Mouse (Mus musculus): ENCODE measurements around the gene Cog6. TPM values are rescaled to one million over a fixed set of nuclear protein-coding genes. Genes with fewer than 3 reads are reported as not detected.
"Not testable (repeated sequence)": the region's sequence is repeated elsewhere in the genome, so short reads cannot be mapped to it uniquely, and the experiment has no call there.

Gene Cog6
- polyA plus RNA-seq, 1 experiment from 2014 or later = 39.4 TPM

- Histone ChIP-seq H3K36me3 (replicated peaks) (peaks cover 65% of the 10 kb centered on the region), H3K4me3 (no peak overlapping the region), H3K4me1 (no peaks in the 10 kb centered on the region), H3K9me3 (no peaks in the 10 kb centered on the region), H3K27ac (no peak overlapping the region), H3K27me3 (ENCODE audit: poor library complexity, severe bottlenecking) (no peaks in the 10 kb centered on the region)
- WGBS = 84% methylated on average over 2 of the region's 2 CpGs
- no peak for DNase-seq (ENCODE audit: extremely low spot score, low spot score)
These were observed 12.5 kb downstream of the Cog6 start for GRCm38 (mm10) chr3:53004406-53005114.

- DNase-seq (ENCODE audit: extremely low spot score, low spot score) = no peak
- H3K27ac ChIP-seq = no peak overlapping the region
- H3K27me3 ChIP-seq (ENCODE audit: poor library complexity, severe bottlenecking) = no peaks in the 10 kb centered on the region
- no peaks in the 10 kb centered on the region for H3K4me1 ChIP-seq
- 65% methylated on average over 6 of the region's 6 CpGs for WGBS
- no peak overlapping the region for H3K4me3 ChIP-seq
- no peaks in the 10 kb centered on the region for H3K9me3 ChIP-seq
- H3K36me3 ChIP-seq (replicated peaks) = peaks cover 60% of the 10 kb centered on the region
These were observed 15.0 kb downstream of the Cog6 start for GRCm38 (mm10) chr3:53002076-53002475.

- no peak for DNase-seq (ENCODE audit: extremely low spot score, low spot score)
- Histone ChIP-seq H3K9me3 (no peaks in the 10 kb centered on the region), H3K4me1 (no peaks in the 10 kb centered on the region), H3K4me3 (no peak overlapping the region), H3K36me3 (replicated peaks) (peaks cover 63% of the 10 kb centered on the region), H3K27me3 (ENCODE audit: poor library complexity, severe bottlenecking) (no peaks in the 10 kb centered on the region), H3K27ac (no peak overlapping the region)
- WGBS = 84% methylated on average over 3 of the region's 3 CpGs
These were observed 17.0 kb downstream of the Cog6 start for GRCm38 (mm10) chr3:52999996-53000395.

- H3K27me3 ChIP-seq (ENCODE audit: poor library complexity, severe bottlenecking) = no peaks in the 10 kb centered on the region
- no peak for DNase-seq (ENCODE audit: extremely low spot score, low spot score)
- H3K4me3 ChIP-seq = no peak overlapping the region
- no peaks in the 10 kb centered on the region for H3K9me3 ChIP-seq
- H3K4me1 ChIP-seq = no peaks in the 10 kb centered on the region
- WGBS = 87% methylated on average over 15 of the region's 15 CpGs
- peaks cover 69% of the 10 kb centered on the region for H3K36me3 ChIP-seq (replicated peaks)
- H3K27ac ChIP-seq = no peak overlapping the region
These were observed 17.9 kb downstream of the Cog6 start for GRCm38 (mm10) chr3:52999016-52999744.

GRCm38 (mm10) chr3:52997381-52997780 lies 19.7 kb downstream of the Cog6 start:
- DNase-seq (ENCODE audit: extremely low spot score, low spot score) = no peak
- 90% methylated on average over 1 of the region's 1 CpGs for WGBS
- Histone ChIP-seq H3K36me3 (replicated peaks) (peaks cover 80% of the 10 kb centered on the region), H3K4me1 (no peaks in the 10 kb centered on the region), H3K27ac (no peak overlapping the region), H3K4me3 (no peak overlapping the region), H3K27me3 (ENCODE audit: poor library complexity, severe bottlenecking) (no peaks in the 10 kb centered on the region), H3K9me3 (no peaks in the 10 kb centered on the region)

GRCm38 (mm10) chr3:52996635-52997034 lies 20.4 kb downstream of the Cog6 start:
- Histone ChIP-seq H3K27me3 (ENCODE audit: poor library complexity, severe bottlenecking) (no peaks in the 10 kb centered on the region), H3K36me3 (replicated peaks) (peaks cover 80% of the 10 kb centered on the region), H3K9me3 (no peaks in the 10 kb centered on the region), H3K27ac (no peak overlapping the region), H3K4me1 (no peaks in the 10 kb centered on the region), H3K4me3 (no peak overlapping the region)
- no peak for DNase-seq (ENCODE audit: extremely low spot score, low spot score)
- 92% methylated on average over 5 of the region's 5 CpGs for WGBS

GRCm38 (mm10) chr3:52994666-52995065 lies 22.4 kb downstream of the Cog6 start:
- 75% methylated on average over 5 of the region's 5 CpGs for WGBS
- H3K27ac ChIP-seq = no peak overlapping the region
- H3K27me3 ChIP-seq (ENCODE audit: poor library complexity, severe bottlenecking) = no peaks in the 10 kb centered on the region
- H3K4me1 ChIP-seq = no peaks in the 10 kb centered on the region
- DNase-seq (ENCODE audit: extremely low spot score, low spot score) = no peak
- H3K9me3 ChIP-seq = no peaks in the 10 kb centered on the region
- peaks cover 73% of the 10 kb centered on the region for H3K36me3 ChIP-seq (replicated peaks)
- H3K4me3 ChIP-seq = no peak overlapping the region

GRCm38 (mm10) chr3:52993296-52993695 lies 23.7 kb downstream of the Cog6 start:
- peaks cover 77% of the 10 kb centered on the region for H3K36me3 ChIP-seq (replicated peaks)
- no peak for DNase-seq (ENCODE audit: extremely low spot score, low spot score)
- H3K27ac ChIP-seq = no peak overlapping the region
- 90% methylated on average over 10 of the region's 10 CpGs for WGBS
- no peaks in the 10 kb centered on the region for H3K9me3 ChIP-seq
- no peak overlapping the region for H3K4me3 ChIP-seq
- H3K27me3 ChIP-seq (ENCODE audit: poor library complexity, severe bottlenecking) = no peaks in the 10 kb centered on the region
- H3K4me1 ChIP-seq = no peaks in the 10 kb centered on the region

GRCm38 (mm10) chr3:52990041-52990737 lies 26.8 kb downstream of the Cog6 start:
- no peak for DNase-seq (ENCODE audit: extremely low spot score, low spot score)
- 76% methylated on average over 18 of the region's 18 CpGs for WGBS
- peaks cover 79% of the 10 kb centered on the region for H3K36me3 ChIP-seq (replicated peaks)

GRCm38 (mm10) chr3:52985508-52985941 lies 31.5 kb downstream of the Cog6 start:
- not testable (repeated sequence) for H3K4me1 ChIP-seq; DNase-seq (ENCODE audit: extremely low spot score, low spot score); H3K4me3 ChIP-seq; H3K9me3 ChIP-seq; H3K27ac ChIP-seq; H3K27me3 ChIP-seq (ENCODE audit: poor library complexity, severe bottlenecking)
- H3K36me3 ChIP-seq (replicated peaks) = peaks cover 66% of the 10 kb centered on the region
- 32% methylated on average over 7 of the region's 7 CpGs for WGBS

More at GRCm38 (mm10) chr3:52990041-52990737, 26.8 kb downstream of the Cog6 start:
- Histone ChIP-seq H3K27ac (no peak overlapping the region), H3K9me3 (no peaks in the 10 kb centered on the region), H3K4me1 (no peaks in the 10 kb centered on the region), H3K27me3 (ENCODE audit: poor library complexity, severe bottlenecking) (no peaks in the 10 kb centered on the region), H3K4me3 (no peak overlapping the region)

- 93% methylated on average over 3 of the region's 3 CpGs for WGBS
- Histone ChIP-seq H3K4me3 (no peak overlapping the region), H3K27me3 (ENCODE audit: poor library complexity, severe bottlenecking) (no peaks in the 10 kb centered on the region), H3K9me3 (no peaks in the 10 kb centered on the region), H3K4me1 (no peaks in the 10 kb centered on the region), H3K27ac (no peak overlapping the region), H3K36me3 (replicated peaks) (peaks cover 50% of the 10 kb centered on the region)
- no peak for DNase-seq (ENCODE audit: extremely low spot score, low spot score)
These were observed 33.3 kb downstream of the Cog6 start for GRCm38 (mm10) chr3:52983772-52984171.

- Histone ChIP-seq H3K27me3 (ENCODE audit: poor library complexity, severe bottlenecking) (no peaks in the 10 kb centered on the region), H3K36me3 (replicated peaks) (peaks cover 44% of the 10 kb centered on the region), H3K27ac (no peak overlapping the region), H3K4me3 (no peak overlapping the region), H3K4me1 (no peaks in the 10 kb centered on the region), H3K9me3 (no peaks in the 10 kb centered on the region)
- 96% methylated on average over 10 of the region's 10 CpGs for WGBS
- no peak for DNase-seq (ENCODE audit: extremely low spot score, low spot score)
These were observed 34.0 kb downstream of the Cog6 start for GRCm38 (mm10) chr3:52982993-52983392.
